Mouse (Mus musculus): ENCODE measurements at regions not wholly inside any gene's neighbourhood (a gene's known extent, or its start where the extent isn't known, plus 50 kb on each side); places are given as distances from the start of the nearest gene placed in this dataset.

GRCm38 (mm10) chr14:98767481-98767880 is 226.6 kb downstream of the Rpl36a-ps1 start:
- TF ChIP-seq CTCF (IDR thresholded peaks at IDR 0.05; ENCODE audit: insufficient read depth, low read length): no peak
- TF ChIP-seq POLR2A (IDR thresholded peaks at IDR 0.05; ENCODE audit: borderline replicate concordance, extremely low read depth, low read depth, low read length): no peak
